Mouse (Mus musculus): Measurements from ENCODE around the gene Efhd1.

DNA sequence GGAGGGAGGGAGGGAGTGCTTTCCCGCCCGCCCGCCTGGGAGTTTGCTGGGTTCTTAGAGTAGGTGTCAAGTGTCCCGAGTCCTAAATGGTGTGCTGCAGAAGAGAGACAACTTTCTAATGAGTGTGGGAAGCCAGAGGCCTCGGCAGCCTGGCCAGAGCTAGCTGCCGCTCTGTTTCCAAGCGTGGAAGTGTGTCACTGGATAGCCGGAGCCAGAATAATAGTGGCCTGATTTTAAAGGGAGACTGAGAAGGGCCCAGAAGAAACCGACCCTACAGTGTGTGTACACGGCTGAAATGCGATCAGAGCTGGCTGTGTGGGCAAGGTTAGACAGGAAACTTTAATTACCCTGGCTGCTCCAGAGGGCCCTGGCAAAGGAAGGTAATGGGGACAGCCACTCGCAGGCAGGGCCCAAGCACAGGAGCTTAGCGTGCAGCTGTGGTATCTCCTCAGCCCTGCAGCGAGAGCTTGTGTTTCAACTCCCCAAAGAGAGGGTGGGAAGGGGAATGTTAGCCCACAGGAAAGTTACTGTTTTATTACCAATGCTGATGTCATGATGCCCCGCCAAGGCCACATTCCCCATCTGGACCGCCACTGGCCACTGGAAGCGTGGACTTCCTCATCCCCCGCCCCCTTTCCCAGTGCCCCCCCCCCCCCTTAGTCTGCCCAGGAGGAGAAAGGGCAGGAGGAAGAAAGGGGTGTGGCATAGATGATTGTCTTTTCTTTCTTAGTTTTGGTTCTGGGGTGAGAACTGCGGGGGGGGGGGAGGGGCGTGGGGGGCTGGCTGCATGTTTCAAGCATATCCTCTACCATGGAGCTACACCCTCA, 6.7 kb downstream of the Efhd1 start:
- TF ChIP-seq POLR2A (IDR thresholded peaks at IDR 0.05; ENCODE audit: borderline replicate concordance, insufficient read depth, low read length) (no peak), CTCF (IDR thresholded peaks at IDR 0.05; ENCODE audit: borderline replicate concordance, insufficient read depth, low read depth, low read length) (no peak)
